Mouse (Mus musculus) limb, embryonic 14.5 days (tissue): ENCODE measurements around the gene Blvrb. TPM values are rescaled to one million over a fixed set of nuclear protein-coding genes. Genes with fewer than 3 reads are reported as not detected.

Experiments
- ATAC-seq: fragments of 200-750 bp; cut with Nextera tagmentation; 2 replicates; pipeline ENCODE4 v1.8.0; 2017; ENCODE audit warnings: low read depth, moderate number of reproducible peaks, moderate TSS enrichment; ENCODE audit not compliant: low FRiP score
- DNase-seq: peaks from one replicate; pipeline ENCODE4 v3.0.0-alpha.2; 2015; ENCODE audit warnings: low spot score
- H3K27ac ChIP-seq: fragments of 300-500 bp; sonication (generic); replicated peaks from 2 replicates; pipeline ENCODE4 v1.5.1; 2014; ENCODE audit warnings: low read depth, mild to moderate bottlenecking, low read length, moderate library complexity, mixed read lengths
- H3K27me3 ChIP-seq: fragments of 300-500 bp; sonication (generic); 2 replicates; pipeline ENCODE4 v1.6.1; 2014; ENCODE audit warnings: low read length, mixed read lengths; ENCODE audit not compliant: control insufficient read depth, insufficient read depth
- H3K36me3 ChIP-seq: fragments of 300-500 bp; sonication (generic); 2 replicates; pipeline ENCODE4 v1.6.1; 2014; ENCODE audit warnings: mild to moderate bottlenecking, low read length, moderate library complexity, mixed read lengths; ENCODE audit not compliant: control insufficient read depth, insufficient read depth
- H3K4me1 ChIP-seq: fragments of 300-500 bp; sonication (generic); 2 replicates; pipeline ENCODE4 v1.6.1; 2014; ENCODE audit warnings: antibody characterized with exemption, low read length, mixed read lengths; ENCODE audit not compliant: control insufficient read depth, insufficient read depth
- H3K4me2 ChIP-seq: fragments of 300-500 bp; sonication (generic); replicated peaks from 2 replicates; pipeline ENCODE4 v1.6.1; 2014; ENCODE audit warnings: low read depth, mild to moderate bottlenecking, low read length, moderate library complexity; ENCODE audit not compliant: severe bottlenecking
- H3K4me3 ChIP-seq: fragments of 300-500 bp; sonication (generic); replicated peaks from 2 replicates; pipeline ENCODE4 v1.5.1; 2014; ENCODE audit warnings: low read length
- H3K9ac ChIP-seq: fragments of 300-500 bp; sonication (generic); 2 replicates; pipeline ENCODE4 v1.6.1; 2014; ENCODE audit warnings: mild to moderate bottlenecking, low read depth, low read length, moderate library complexity; ENCODE audit not compliant: severe bottlenecking
- H3K9me3 ChIP-seq: fragments of 300-500 bp; sonication (generic); 2 replicates; pipeline ENCODE4 v1.6.1; 2016; ENCODE audit warnings: low read length; ENCODE audit not compliant: control insufficient read depth
- POLR2A ChIP-seq: fragments of 200-500 bp; IDR thresholded peaks from 2 replicates; pipeline ENCODE4 v1.8.0; 2012; ENCODE audit warnings: inconsistent platforms, mild to moderate bottlenecking, moderate library complexity, borderline replicate concordance; ENCODE audit not compliant: insufficient read depth, insufficient read length; ENCODE audit errors: extremely low read depth
- WGBS: fragments of 180-500 bp; shearing (Covaris S2); extraction: QIAGEN DNeasy Blood & Tissue Kit; methylation state at CpG from one replicate; pipeline ENCODE4 v1.1.7; 2014; 5-methylcytosine and 5-hydroxymethylcytosine counted together
- polyA plus RNA-seq, 2 experiments: library from polyadenylated mRNA; depleted of rRNA in 1 of 2; stranded (reverse) in 1 of 2; unstranded in 1 of 2; fragments of >200 nt; fragmentation: Nextera tagmentation in 1 of 2; extraction: Ambion mirVana in 1 of 2; gene quantifications; 2 replicates each; pipeline versions ENCODE4 v1.2.1 to v1.2.3; 2012 to 2014

Blvrb gene
- polyA plus RNA-seq, 2 experiments, result 44.8 to 60.8 TPM

- peak; percentile 3; the same call in 1 of the 2 replicates for ATAC-seq
- TF ChIP-seq POLR2A, result no peak
- H3K4me3 ChIP-seq, result peak overlapping the region; percentile 83
- H3K36me3 ChIP-seq, result peaks cover 11% of the 10 kb centered on the region
- 1% methylated on average over 13 of the region's 13 CpGs for WGBS
- H3K9me3 ChIP-seq, result no peaks in the 10 kb centered on the region
- peak overlapping the region; percentile 45 for H3K9ac ChIP-seq
- H3K4me2 ChIP-seq, result peak overlapping the region; percentile 88
- H3K4me1 ChIP-seq, result peaks cover 25% of the 10 kb centered on the region
- peak overlapping the region; percentile 61; the same call in 1 of the 2 replicates for H3K27ac ChIP-seq
- DNase-seq, result peak; percentile 28
- H3K27me3 ChIP-seq, result no peaks in the 10 kb centered on the region
These were observed 38.5 kb downstream of the Blvrb start for GRCm38 (mm10) chr7:27486102-27486769.

- Histone ChIP-seq H3K27ac (peak within 1 kb of the TSS; percentile 97), H3K9me3 (no peaks in the 10 kb centered on the region), H3K4me1 (peaks cover 23% of the 10 kb centered on the region), H3K9ac (peak within 1 kb of the TSS; percentile 87), H3K27me3 (no peaks in the 10 kb centered on the region), H3K4me3 (peak within 1 kb of the TSS; percentile 83), H3K4me2 (peak within 1 kb of the TSS; percentile 88), H3K36me3 (peaks cover 11% of the 10 kb centered on the region)
- TF ChIP-seq POLR2A, result peak; percentile 98; the same call in 1 of the 2 replicates
- DNase-seq (peak; percentile 100), ATAC-seq (peak; percentile 96)
- under 1% methylated on average over 46 of the region's 80 CpGs for WGBS
These were observed 39.3 kb downstream of the Blvrb start, which contains the start of gene Sertad1 for GRCm38 (mm10) chr7:27486770-27487697. TSS of gene Sertad1 (plus strand) at chr7:27486910.

GRCm38 (mm10) chr7:27487740-27488268, 40.0 kb downstream of the Blvrb start:
- Histone ChIP-seq H3K4me1 (peaks cover 22% of the 10 kb centered on the region), H3K4me2 (peak overlapping the region; percentile 88), H3K9ac (peak overlapping the region; percentile 87), H3K36me3 (peaks cover 11% of the 10 kb centered on the region), H3K4me3 (peak overlapping the region; percentile 83), H3K9me3 (no peaks in the 10 kb centered on the region), H3K27ac (peak overlapping the region; percentile 97), H3K27me3 (no peaks in the 10 kb centered on the region)
- DNase-seq (peak; percentile 31), ATAC-seq (no peak)
- TF ChIP-seq POLR2A, result no peak
- WGBS, result 1% methylated on average over 13 of the region's 13 CpGs

GRCm38 (mm10) chr7:27489270-27489869, 41.6 kb downstream of the Blvrb start:
- 90% methylated on average over 23 of the region's 25 CpGs for WGBS
- TF ChIP-seq POLR2A, result no peak
- Histone ChIP-seq H3K27me3 (no peaks in the 10 kb centered on the region), H3K27ac (no peak overlapping the region), H3K4me3 (no peak overlapping the region), H3K9me3 (no peaks in the 10 kb centered on the region), H3K36me3 (peaks cover 11% of the 10 kb centered on the region), H3K9ac (no peak overlapping the region), H3K4me1 (peaks cover 22% of the 10 kb centered on the region), H3K4me2 (no peak overlapping the region)
- DNase-seq (no peak), ATAC-seq (no peak)

GRCm38 (mm10) chr7:27490227-27490542, 42.4 kb downstream of the Blvrb start:
- DNase-seq, result no peak
- Histone ChIP-seq H3K4me2 (peak overlapping the region; percentile 57), H3K9ac (peak overlapping the region; percentile 51; the same call in 1 of the 2 replicates), H3K4me1 (peaks cover 22% of the 10 kb centered on the region), H3K4me3 (peak overlapping the region; percentile 36), H3K27me3 (no peaks in the 10 kb centered on the region), H3K9me3 (no peaks in the 10 kb centered on the region), H3K36me3 (peaks cover 11% of the 10 kb centered on the region), H3K27ac (peak overlapping the region; percentile 85)
- ATAC-seq, result no peak
- WGBS, result 23% methylated on average over 4 of the region's 4 CpGs
- no peak for TF ChIP-seq POLR2A
